Mouse (Mus musculus): ENCODE results near the gene Dock9.

Gene Dock9

DNA sequence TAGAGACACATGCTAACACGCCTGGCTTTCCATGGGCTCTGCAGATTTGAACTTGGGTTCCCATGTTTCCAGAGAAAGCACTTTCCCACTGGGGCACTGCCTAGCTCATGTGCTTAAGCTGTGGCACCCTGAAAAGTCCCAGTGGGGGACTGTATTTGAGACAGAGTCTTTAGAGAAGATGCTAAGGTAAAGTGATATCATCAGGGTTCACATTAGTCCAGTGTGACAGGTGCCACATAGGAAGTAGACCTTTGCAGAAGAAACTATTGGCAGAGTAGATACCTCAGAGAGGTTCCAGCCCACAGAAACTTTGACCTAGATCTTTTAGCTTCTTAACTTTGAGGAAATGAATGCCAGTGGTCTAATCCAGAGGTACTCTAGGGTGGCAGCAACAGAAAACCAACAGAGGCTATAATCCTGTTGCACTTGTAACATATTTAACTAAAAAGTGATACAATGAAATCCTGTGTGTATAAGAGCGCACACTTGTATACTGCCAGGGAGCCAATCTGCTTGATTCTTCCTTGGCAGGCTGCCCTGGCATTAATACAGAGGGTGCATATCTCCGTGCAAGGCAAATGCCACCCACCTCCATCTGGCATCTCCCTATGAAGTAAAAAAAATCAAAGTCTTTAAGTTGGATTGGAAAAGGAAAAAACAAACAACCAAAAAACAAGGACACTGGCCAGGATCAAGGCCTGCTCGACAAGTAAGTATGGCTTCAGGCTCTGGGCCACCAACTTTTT lies 179.8 kb downstream of the Dock9 start:
- no peak for DNase-seq

DNA sequence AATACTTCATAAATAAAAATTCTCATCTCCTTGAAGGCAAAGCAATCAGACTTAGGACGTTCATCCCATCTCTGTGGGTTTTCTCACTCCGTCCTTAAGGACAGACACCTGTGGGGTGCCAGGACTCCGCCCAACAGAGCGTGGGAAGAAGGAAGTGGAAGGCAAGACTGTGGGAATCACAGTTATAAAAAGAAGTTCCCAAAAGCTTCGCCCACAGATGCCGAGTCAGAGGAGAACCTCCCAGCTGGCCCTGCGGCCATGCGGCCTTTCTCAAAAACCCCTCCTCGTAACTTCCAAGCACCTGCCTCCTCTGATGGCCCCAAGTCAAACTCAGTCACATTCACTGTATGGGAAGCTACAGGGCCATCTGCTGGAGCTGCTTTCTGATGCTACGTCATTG lies 182.2 kb downstream of the Dock9 start:
- DNase-seq: no peak

DNA sequence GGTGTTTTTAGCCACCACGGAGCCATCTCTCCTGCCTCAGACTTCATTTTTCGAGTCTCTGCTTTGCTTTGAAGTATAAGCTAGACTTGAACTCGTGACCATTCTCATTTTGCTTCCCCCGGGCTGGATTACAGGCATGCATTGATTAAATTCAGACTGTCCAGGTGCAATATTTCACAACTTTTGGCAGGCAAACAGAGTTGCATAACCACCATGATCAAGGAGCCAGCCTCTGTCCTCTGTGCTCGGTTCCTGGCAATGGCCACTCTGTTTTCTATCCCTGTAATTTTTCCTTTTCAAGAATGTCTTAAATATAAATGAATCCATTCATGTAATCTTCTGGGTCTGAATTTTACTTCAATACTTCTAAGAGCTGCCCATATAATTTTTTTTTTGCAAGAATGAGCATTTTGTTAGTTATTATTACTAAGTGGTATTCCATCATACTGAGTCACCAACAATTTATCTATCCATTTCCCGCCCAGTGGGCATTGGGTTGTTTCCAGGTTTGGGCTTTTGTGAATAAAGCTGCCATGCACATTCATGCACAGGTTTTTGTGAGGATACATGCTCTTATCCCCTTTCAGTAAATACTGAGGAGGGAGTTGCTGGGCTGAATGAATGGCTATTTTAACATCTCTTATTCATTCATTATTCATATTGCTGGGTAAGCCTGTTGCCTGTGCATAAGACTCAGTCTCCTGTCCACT lies 183.0 kb downstream of the Dock9 start:
- peak; percentile 67 to 76 for DNase-seq

DNA sequence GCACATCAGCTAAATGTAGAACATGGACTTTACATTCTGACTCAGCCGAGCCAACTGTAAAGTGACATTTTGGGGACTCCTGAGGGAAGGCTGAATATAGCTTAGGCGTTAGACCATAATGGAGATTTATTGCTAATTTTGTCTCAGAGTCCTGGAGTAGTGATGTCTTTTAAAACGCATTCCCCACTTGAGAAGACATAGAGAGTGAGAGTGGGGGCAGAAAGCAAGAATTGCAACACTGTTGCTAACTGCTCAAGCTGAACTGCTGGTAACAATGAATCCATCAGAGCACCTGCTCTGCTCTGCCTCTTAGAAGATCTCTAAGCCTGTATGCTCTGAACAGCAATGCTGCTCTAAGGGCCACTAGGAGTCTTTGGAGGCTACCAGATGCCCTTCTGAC lies 184.1 kb downstream of the Dock9 start:
- DNase-seq: no peak

- DNase-seq: no peak
These were observed 184.7 kb downstream of the Dock9 start for GRCm38 (mm10) chr14:121612926-121613325.

DNA sequence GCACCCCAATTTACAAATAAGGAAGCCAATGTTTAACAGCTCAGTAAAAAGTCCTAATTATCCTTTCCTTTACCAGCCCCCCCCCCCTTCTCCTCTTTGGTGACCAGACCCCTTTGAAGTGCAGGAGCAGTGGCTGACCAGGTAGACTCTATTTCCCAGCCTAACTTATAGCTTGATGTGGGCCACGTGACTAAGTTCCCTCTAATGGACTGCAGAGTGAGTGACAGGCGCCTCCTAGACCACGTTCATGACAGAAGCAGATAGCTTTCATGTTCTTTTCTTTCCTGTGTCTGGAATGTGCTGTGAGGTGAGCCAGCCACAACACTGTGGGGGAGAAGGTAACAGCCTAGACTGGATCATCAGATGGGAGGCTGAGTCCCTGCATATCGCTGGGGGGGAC lies 186.1 kb downstream of the Dock9 start:
- no peak for DNase-seq

- DNase-seq: no peak
These were observed 186.5 kb downstream of the Dock9 start for GRCm38 (mm10) chr14:121611098-121611497.

DNA sequence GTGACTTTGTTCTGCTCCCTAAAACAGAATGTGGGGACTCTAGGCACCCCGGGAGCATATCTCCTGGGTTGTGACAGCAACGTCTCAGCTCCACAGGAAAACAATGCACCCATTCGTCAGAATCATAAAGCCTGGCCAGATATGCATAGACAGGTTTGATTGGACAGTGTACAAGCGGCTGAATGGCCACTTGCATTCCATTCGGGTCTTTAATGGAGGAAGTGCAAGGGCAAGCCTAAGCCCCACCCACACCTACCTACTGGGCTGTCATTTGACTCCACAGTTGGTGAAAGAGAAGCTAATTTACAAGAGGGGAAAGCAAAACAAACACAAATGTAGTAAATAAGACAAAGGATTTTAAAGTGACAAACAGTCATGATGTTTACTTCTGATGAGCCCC lies 189.1 kb downstream of the Dock9 start:
- DNase-seq: no peak

DNA sequence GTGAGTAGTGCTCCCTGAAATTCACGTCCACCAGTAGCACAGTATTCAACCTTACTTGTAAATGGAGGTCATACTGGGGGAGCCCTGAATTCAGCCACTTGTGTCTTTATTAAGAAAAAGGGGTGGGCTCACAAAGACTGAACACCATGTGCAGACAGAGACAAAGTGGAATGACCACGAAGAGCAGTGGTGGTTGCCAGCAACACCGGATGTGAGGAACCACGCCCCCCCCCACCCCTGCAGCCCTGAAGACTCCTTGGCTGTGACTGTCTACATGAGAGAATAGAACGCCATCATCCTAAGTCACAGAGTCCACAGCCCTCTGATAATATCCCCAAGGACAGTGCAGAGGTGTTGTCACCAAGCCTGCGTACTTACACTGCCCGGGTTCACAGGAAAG lies 191.2 kb downstream of the Dock9 start:
- no peak for DNase-seq

DNA sequence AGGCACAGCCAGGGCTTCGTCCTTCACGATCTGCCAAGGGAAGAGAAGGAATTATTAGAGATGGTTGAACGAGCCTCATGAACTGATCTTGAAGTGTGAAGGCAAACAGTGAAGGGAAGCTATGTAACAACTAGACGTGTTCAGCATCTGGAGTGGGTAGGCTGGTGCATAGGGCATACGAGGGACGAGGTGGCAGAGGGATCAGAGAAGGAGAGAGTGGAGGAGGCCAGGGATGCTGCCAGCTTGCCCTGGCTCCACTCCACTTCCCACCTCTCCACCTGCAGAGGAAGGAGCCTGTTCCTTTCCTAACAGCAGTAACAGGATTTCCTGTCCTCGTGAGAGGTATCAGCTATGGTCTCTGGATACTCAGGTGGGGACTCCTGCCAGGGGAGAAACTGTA lies 192.4 kb downstream of the Dock9 start:
- no peak for DNase-seq

- no peak for DNase-seq
These were observed 193.1 kb downstream of the Dock9 start for GRCm38 (mm10) chr14:121604565-121604964.

GRCm38 (mm10) chr14:121602610-121603009 lies 195.0 kb downstream of the Dock9 start:
- no peak for DNase-seq

DNA sequence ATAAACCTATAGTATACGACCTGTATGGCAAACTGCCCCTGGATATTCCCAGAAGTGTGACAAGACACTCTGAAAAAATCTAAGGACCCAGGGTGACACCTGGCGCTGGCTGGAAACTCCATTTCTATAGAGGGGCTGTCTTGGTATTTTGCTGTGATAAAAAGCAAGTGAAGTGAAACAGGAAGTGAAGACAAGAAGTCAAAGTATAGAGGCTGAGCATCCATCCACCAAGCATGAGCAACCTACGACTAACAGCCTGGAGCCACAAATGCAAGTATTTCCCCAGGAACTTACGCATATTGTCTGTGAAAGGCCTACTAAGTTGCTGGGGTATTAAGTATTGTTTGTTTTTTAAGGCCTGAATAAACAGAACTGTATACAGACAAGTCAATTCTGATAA lies 197.1 kb downstream of the Dock9 start:
- no peak for DNase-seq

DNA sequence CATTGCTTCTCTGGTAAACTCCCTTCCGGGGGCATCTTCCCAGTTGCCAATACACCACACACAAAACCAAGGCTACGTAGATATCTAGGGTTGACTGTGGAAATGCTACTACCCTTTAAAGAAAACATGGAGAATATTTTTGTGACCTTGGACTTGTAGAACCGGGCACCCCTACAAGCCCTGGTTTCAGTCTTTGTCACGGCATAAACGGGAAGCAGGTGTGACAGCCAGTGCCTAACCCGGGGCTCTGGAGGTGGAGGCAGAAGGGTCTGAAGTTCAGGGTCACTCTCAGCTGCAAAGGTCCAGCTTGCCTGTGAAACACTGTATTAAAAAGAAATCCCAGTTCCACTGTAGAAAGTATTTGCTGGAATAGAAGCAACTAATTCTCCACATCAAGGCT lies 200.6 kb downstream of the Dock9 start:
- no peak for DNase-seq

- DNase-seq: no peak
These were observed 201.0 kb downstream of the Dock9 start for GRCm38 (mm10) chr14:121596631-121597030.

DNA sequence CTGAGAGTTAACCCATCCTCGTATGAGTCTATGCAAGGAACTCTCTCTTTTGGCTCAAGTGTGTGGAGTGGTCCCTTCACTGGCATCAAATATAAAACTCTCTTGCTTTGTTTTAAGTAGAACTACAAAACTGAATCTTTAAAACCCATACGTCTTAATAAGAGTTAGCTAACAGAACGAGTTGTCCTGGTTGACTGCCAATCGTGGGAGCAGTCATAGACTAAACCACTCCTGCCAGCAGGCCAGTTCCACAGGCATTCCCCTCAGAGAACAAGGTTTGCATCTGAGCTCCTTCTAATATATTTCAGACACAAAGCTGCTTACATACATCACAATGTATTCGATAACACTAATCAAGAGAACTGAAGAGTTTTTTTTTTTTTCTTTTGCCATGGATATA lies 203.0 kb downstream of the Dock9 start:
- no peak for DNase-seq

- no peak for DNase-seq
These were observed 204.2 kb downstream of the Dock9 start for GRCm38 (mm10) chr14:121593313-121593929.

- DNase-seq: no peak
These were observed 204.7 kb downstream of the Dock9 start for GRCm38 (mm10) chr14:121592890-121593289.

- no peak for DNase-seq
These were observed 205.3 kb downstream of the Dock9 start for GRCm38 (mm10) chr14:121592356-121592755.

GRCm38 (mm10) chr14:121589097-121589725 lies 208.4 kb downstream of the Dock9 start:
- peak; percentile 58 to 85 for DNase-seq

DNA sequence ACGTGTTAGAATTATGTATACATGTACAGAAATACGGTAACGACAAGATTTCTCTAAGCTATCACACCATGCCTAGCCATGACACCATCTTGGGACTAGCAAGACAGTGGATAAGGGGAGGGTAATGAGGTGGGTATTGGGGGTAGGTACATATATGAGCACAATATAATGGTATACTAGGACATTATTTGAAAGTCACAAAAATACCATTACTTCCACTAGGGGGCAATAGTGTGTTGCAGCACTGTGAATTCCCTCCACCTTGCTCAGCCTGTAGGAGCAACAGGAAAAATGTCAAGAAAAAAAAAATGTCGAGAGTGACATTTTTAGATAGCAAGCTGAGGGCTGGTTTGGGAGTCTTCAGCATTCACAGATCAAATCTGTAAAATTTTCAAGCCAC lies 209.2 kb downstream of the Dock9 start:
- DNase-seq: peak in 1 of 2 experiments; percentile 49

DNA sequence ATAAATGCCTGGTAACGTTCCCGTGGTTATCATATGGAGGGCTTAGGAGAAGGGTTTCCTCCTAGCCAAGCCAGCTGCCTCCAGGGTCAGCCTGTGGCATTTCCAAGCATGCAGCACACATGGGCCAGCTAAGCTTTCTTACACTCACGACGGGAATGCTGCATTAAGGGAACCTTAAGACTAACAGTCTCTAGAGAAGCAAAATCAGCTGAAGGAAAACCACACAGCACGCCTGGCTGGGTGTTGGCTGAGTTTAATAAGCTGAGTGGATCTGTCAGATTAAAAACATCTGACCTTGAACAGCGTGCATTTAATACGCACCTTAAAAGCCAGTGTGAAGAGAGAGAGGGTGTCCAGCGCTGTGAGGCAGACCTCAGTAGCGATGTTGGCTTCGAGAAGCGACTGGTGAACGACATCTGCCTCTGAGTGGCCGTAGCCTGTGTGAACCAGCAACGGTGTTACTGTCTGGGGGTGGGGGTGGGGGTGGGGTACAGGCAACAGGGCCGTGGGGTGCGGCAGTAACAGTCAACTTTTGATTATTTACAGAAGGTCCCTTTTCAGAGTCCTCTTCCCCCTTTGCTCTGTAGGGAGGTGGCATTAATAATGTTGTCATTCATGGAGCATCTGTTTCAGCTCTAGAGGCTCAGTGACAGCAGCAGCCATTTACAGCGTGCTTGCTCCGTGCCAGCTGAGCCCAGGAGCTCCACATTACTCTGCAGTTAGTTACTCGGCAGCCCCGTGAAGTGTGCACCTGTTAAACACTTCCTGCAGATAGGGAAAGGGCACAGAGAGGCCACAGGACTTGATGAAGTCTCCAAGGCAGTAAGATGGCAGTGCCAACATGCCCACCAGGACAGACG lies 211.5 kb downstream of the Dock9 start:
- no peak for DNase-seq

GRCm38 (mm10) chr14:121579055-121579454 lies 218.6 kb downstream of the Dock9 start:
- DNase-seq: peak; percentile 41 to 79
